Mouse (Mus musculus) MEL (cell line): ENCODE data around the gene Ipo13. TPM values are rescaled to one million over a fixed set of nuclear protein-coding genes. Genes with fewer than 3 reads are reported as not detected.

Source experiments
- DNase-seq: peaks from one replicate; pipeline ENCODE4 v3.0.0; 2011; ENCODE audit warnings: low read depth, low spot score
- H3K27ac ChIP-seq: 2 replicates; pipeline ENCODE4 v1.5.1; 2012; ENCODE audit warnings: low read depth, mild to moderate bottlenecking, control low read depth, low read length, moderate library complexity; ENCODE audit not compliant: control insufficient read depth
- H3K27me3 ChIP-seq, 2 experiments: fragments of 150-350 bp in 1 of 2; sonication (generic) in 1 of 2; 2 replicates each; pipeline ENCODE4 v1.6.1; 2012; ENCODE audit warnings: low read length in 2 of 2, mild to moderate bottlenecking in 2 of 2, improper control_type of control experiment in 1 of 2, moderate library complexity in 1 of 2; ENCODE audit not compliant: insufficient read depth in 2 of 2, control insufficient read depth in 1 of 2
- H3K36me3 ChIP-seq, 2 experiments: 2 replicates each; pipeline ENCODE4 v1.6.1; 2012 to 2014; ENCODE audit warnings: low read length in 2 of 2, improper control_type of control experiment in 1 of 2, inconsistent platforms in 1 of 2, mild to moderate bottlenecking in 1 of 2; ENCODE audit not compliant: insufficient read depth in 2 of 2, control insufficient read depth in 1 of 2
- H3K4me1 ChIP-seq, 2 experiments: fragments of 150-350 bp in 1 of 2; sonication (generic) in 1 of 2; 2 replicates each; pipeline ENCODE4 v1.6.1; 2012; ENCODE audit warnings: low read length in 2 of 2, improper control_type of control experiment in 1 of 2, mild to moderate bottlenecking in 1 of 2; ENCODE audit not compliant: insufficient read depth in 2 of 2, control insufficient read depth in 1 of 2
- H3K4me3 ChIP-seq, 2 experiments: fragments of 150-350 bp in 1 of 2; sonication (generic) in 1 of 2; 2 replicates each; pipeline ENCODE4 v1.5.1; 2012; ENCODE audit warnings: low read depth in 2 of 2, low read length in 2 of 2, mild to moderate bottlenecking in 2 of 2, moderate library complexity in 2 of 2, control low read depth in 1 of 2, improper control_type of control experiment in 1 of 2; ENCODE audit not compliant: control insufficient read depth in 1 of 2, insufficient read depth in 1 of 2
- H3K79me2 ChIP-seq: 2 replicates; pipeline ENCODE4 v1.6.1; 2012; ENCODE audit warnings: mild to moderate bottlenecking, low read length, moderate library complexity; ENCODE audit not compliant: control insufficient read depth, poor library complexity, insufficient read depth
- H3K9ac ChIP-seq: 2 replicates; pipeline ENCODE4 v1.6.1; 2012; ENCODE audit warnings: low read depth, mild to moderate bottlenecking, control low read depth, low read length, moderate library complexity; ENCODE audit not compliant: control insufficient read depth, poor library complexity, severe bottlenecking
- H3K9me3 ChIP-seq: fragments of 150-350 bp; sonication (generic); replicated peaks from 2 replicates; pipeline ENCODE4 v1.6.1; 2012; ENCODE audit warnings: mild to moderate bottlenecking, low read length, improper control_type of control experiment, moderate library complexity; ENCODE audit not compliant: insufficient read depth
- BHLHE40 ChIP-seq: IDR thresholded peaks from 2 replicates; pipeline ENCODE4 v1.6.1; 2012; ENCODE audit warnings: low read depth, mild to moderate bottlenecking, inconsistent platforms, low read length, improper control_type of control experiment, borderline replicate concordance
- CHD1 ChIP-seq: IDR thresholded peaks from 2 replicates; pipeline ENCODE4 v1.6.1; 2012; ENCODE audit warnings: low read depth, mild to moderate bottlenecking, inconsistent platforms, low read length, improper control_type of control experiment
- CTCF ChIP-seq, 3 experiments: IDR thresholded peaks in 2 of 3; conservative IDR thresholded peaks in 1 of 3; 2 replicates each; pipeline ENCODE4 v1.5.1; 2011 to 2012; ENCODE audit warnings: low read length in 3 of 3, low read depth in 2 of 3, mild to moderate bottlenecking in 2 of 3, improper control_type of control experiment in 1 of 3, inconsistent platforms in 1 of 3, mixed read lengths in 1 of 3, moderate library complexity in 1 of 3; ENCODE audit not compliant: control insufficient read depth in 1 of 3, insufficient read depth in 1 of 3, poor library complexity in 1 of 3, severe bottlenecking in 1 of 3
- ELF1 ChIP-seq: IDR thresholded peaks from 2 replicates; pipeline ENCODE4 v1.6.1; 2014; ENCODE audit warnings: low read depth, mild to moderate bottlenecking, inconsistent platforms, low read length, improper control_type of control experiment, moderate library complexity
- GATA1 ChIP-seq: IDR thresholded peaks from 2 replicates; pipeline ENCODE4 v1.6.1; 2011; ENCODE audit warnings: low read depth, low read length, improper control_type of control experiment
- HCFC1 ChIP-seq: IDR thresholded peaks from 2 replicates; pipeline ENCODE4 v1.6.1; 2012; ENCODE audit warnings: low read depth, mild to moderate bottlenecking, inconsistent platforms, low read length, improper control_type of control experiment, moderate library complexity
- KAT2A ChIP-seq: conservative IDR thresholded peaks from 2 replicates; pipeline ENCODE4 v1.6.1; 2012; ENCODE audit warnings: low read depth, low read length, improper control_type of control experiment, inconsistent platforms
- MAFK ChIP-seq: IDR thresholded peaks from 2 replicates; pipeline ENCODE4 v1.6.1; 2011; ENCODE audit warnings: low read depth, mild to moderate bottlenecking, low read length, improper control_type of control experiment, borderline replicate concordance
- MXI1 ChIP-seq: IDR thresholded peaks from 2 replicates; pipeline ENCODE4 v1.6.1; 2011; ENCODE audit warnings: mild to moderate bottlenecking, low read depth, low read length, improper control_type of control experiment
- MYB ChIP-seq: IDR thresholded peaks from 2 replicates; pipeline ENCODE4 v1.6.1; 2011; ENCODE audit warnings: mild to moderate bottlenecking, low read depth, low read length, improper control_type of control experiment
- POLR2AphosphoS2 ChIP-seq: IDR thresholded peaks from 2 replicates; pipeline ENCODE4 v1.6.1; 2011; ENCODE audit warnings: low read length, improper control_type of control experiment
- POLR2AphosphoS5 ChIP-seq: IDR thresholded peaks from 2 replicates; pipeline ENCODE4 v1.6.1; 2012; ENCODE audit warnings: low read depth, borderline replicate concordance, mild to moderate bottlenecking, inconsistent platforms, low read length, moderate library complexity, mixed read lengths
- RCOR1 ChIP-seq: IDR thresholded peaks from 2 replicates; pipeline ENCODE4 v1.6.1; 2012; ENCODE audit warnings: low read depth, mild to moderate bottlenecking, inconsistent platforms, low read length, improper control_type of control experiment
- SIN3A ChIP-seq: IDR thresholded peaks from 2 replicates; pipeline ENCODE4 v1.6.1; 2012; ENCODE audit warnings: low read length, improper control_type of control experiment, inconsistent platforms
- SMC3 ChIP-seq: IDR thresholded peaks from 2 replicates; pipeline ENCODE4 v1.6.1; 2011; ENCODE audit warnings: low read depth, low read length, improper control_type of control experiment
- TAL1 ChIP-seq: IDR thresholded peaks from 2 replicates; pipeline ENCODE4 v1.6.1; 2012; ENCODE audit warnings: mild to moderate bottlenecking, inconsistent platforms, low read length, moderate library complexity, mixed read lengths
- UBTF ChIP-seq: IDR thresholded peaks from 2 replicates; pipeline ENCODE4 v1.6.1; 2012; ENCODE audit warnings: low read depth, mild to moderate bottlenecking, inconsistent platforms, low read length, improper control_type of control experiment, moderate library complexity, borderline replicate concordance; ENCODE audit not compliant: insufficient read depth
- USF1 ChIP-seq: IDR thresholded peaks from 2 replicates; pipeline ENCODE4 v1.6.1; 2014; ENCODE audit warnings: low read depth, mild to moderate bottlenecking, inconsistent platforms, low read length, improper control_type of control experiment, moderate library complexity
- USF2 ChIP-seq, 2 experiments: IDR thresholded peaks; 2 replicates each; pipeline ENCODE4 v1.6.1; 2011 to 2012; ENCODE audit warnings: improper control_type of control experiment in 2 of 2, low read length in 2 of 2, borderline replicate concordance in 1 of 2, inconsistent platforms in 1 of 2, low read depth in 1 of 2, mild to moderate bottlenecking in 1 of 2; ENCODE audit not compliant: insufficient read depth in 1 of 2
- polyA plus RNA-seq, 2 experiments: library from polyadenylated mRNA; stranded (reverse) in 1 of 2; unstranded in 1 of 2; fragments of >175 nt in 1 of 2; fragments of >200 nt in 1 of 2; gene quantifications; 2 replicates each; pipeline versions ENCODE4 v1.2.1 to v1.2.4; 2012; ENCODE audit warnings: low replicate concordance in 2 of 2, low read depth in 1 of 2; ENCODE audit not compliant: insufficient read length in 2 of 2, insufficient read depth in 1 of 2, missing spikeins in 1 of 2
- total RNA-seq: library from RNA; depleted of rRNA; stranded (reverse); fragments of 300-350 nt; gene quantifications from 2 replicates; pipeline ENCODE4 v1.2.3, GENCODE M21; 2012

Gene Ipo13
- total and polyA plus RNA-seq, 3 experiments, result 39.5 to 88.0 TPM; not detected in 1

DNA sequence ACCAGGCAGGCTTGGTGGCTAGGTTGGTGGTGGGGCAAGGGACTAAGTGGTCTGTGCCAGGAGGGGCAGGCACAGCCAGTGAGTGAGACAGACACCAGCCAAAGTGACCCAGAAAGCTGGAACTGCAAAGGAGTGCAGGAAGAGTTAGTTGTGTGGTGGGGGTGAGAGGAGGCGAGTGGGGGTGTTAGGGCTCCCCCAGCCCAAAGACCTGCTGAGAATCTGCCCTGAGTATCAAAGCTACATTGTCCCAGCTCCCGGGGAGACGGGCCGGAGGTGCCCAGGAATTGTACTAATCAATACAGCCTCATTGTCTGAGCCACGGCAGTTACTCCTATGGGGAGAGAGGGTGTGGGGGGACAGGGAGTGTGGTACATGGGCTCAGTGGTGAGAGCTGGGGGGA, 65.3 kb downstream of the Ipo13 start:
- H3K4me1 ChIP-seq, result no peaks in the 10 kb centered on the region
- no peaks in the 10 kb centered on the region; a peak in 1 of 4 replicates for H3K36me3 ChIP-seq
- TF ChIP-seq KAT2A (no peak), GATA1 (no peak), POLR2AphosphoS5 (no peak), HCFC1 (no peak), MYB (no peak), SIN3A (no peak), CTCF (IDR thresholded peaks at IDR 0.05 in 2 of 3, conservative IDR thresholded peaks at IDR 0.05 in 1 of 3; ENCODE audit: control insufficient read depth in 1 of 3, insufficient read depth in 1 of 3, low read depth in 2 of 3, low read length in 3 of 3, poor library complexity in 1 of 3, severe bottlenecking in 1 of 3) (no peak), SMC3 (no peak), TAL1 (no peak), MXI1 (no peak), USF1 (no peak), UBTF (no peak), MAFK (no peak), RCOR1 (no peak), USF2 (IDR thresholded peaks at IDR 0.05; ENCODE audit: borderline replicate concordance in 1 of 2, insufficient read depth in 1 of 2, low read depth in 1 of 2, low read length in 2 of 2) (no peak), POLR2AphosphoS2 (no peak), ELF1 (no peak), CHD1 (no peak)
- no peak overlapping the region for H3K4me3 ChIP-seq
- H3K9ac ChIP-seq, result no peak overlapping the region
- no peak for DNase-seq
- H3K27me3 ChIP-seq, result no peaks in the 10 kb centered on the region
- no peaks in the 10 kb centered on the region for H3K79me2 ChIP-seq
- no peak overlapping the region for H3K27ac ChIP-seq
- H3K9me3 ChIP-seq, result no peaks in the 10 kb centered on the region

DNA sequence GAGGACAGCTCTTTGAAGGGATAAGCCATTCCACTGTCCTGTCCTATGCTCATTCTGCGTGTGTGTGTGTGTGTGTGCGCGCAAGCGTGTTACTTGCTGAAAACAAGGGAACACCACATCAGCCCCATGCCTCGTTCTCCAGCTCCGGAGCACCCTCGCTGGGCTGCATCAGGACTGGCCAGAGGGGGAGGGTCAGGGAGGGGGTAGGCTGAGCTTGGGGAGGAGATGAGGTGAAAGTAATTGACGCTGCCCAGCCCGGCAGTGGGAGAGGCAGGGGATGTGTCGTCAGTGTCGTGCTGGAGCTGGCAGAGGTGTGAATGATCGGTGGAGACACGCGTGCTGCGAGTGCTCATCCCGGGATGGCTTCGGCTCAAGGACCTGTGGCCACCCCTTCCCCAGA, 65.7 kb downstream of the Ipo13 start:
- Histone ChIP-seq H3K36me3 (no peaks in the 10 kb centered on the region; a peak in 1 of 4 replicates), H3K27me3 (no peaks in the 10 kb centered on the region), H3K79me2 (no peaks in the 10 kb centered on the region), H3K9me3 (no peaks in the 10 kb centered on the region), H3K27ac (no peak overlapping the region), H3K4me3 (no peak overlapping the region), H3K4me1 (no peaks in the 10 kb centered on the region), H3K9ac (no peak overlapping the region)
- no peak for TF ChIP-seq BHLHE40
- no peak for DNase-seq
